Mouse (Mus musculus): ENCODE results near the gene Zranb3. TPM values are rescaled to one million over a fixed set of nuclear protein-coding genes. Genes with fewer than 3 reads are reported as not detected.

Zranb3 gene
- polyA plus RNA-seq, 1 experiment, result 11.4 TPM

- Histone ChIP-seq H3K27ac (ENCODE audit: insufficient read depth, low read depth, low read length) (no peak overlapping the region), H3K4me3 (ENCODE audit: insufficient read depth, low read length) (no peak overlapping the region), H3K4me1 (ENCODE audit: control insufficient read depth, insufficient read depth, low read length) (peaks cover 28% of the 10 kb centered on the region)
- TF ChIP-seq CTCF (IDR thresholded peaks at IDR 0.05; ENCODE audit: low read depth, low read length), result no peak
- TF ChIP-seq POLR2A (IDR thresholded peaks at IDR 0.05; ENCODE audit: borderline replicate concordance, low read depth, low read length), result no peak
These were observed 109.0 kb downstream of the Zranb3 start for GRCm38 (mm10) chr1:127993892-127994291.

GRCm38 (mm10) chr1:127989876-127990731 lies 112.7 kb downstream of the Zranb3 start:
- Histone ChIP-seq H3K4me3 (ENCODE audit: insufficient read depth, low read length) (no peak overlapping the region), H3K4me1 (ENCODE audit: control insufficient read depth, insufficient read depth, low read length) (peaks cover 24% of the 10 kb centered on the region), H3K27ac (ENCODE audit: insufficient read depth, low read depth, low read length) (no peak overlapping the region)
- TF ChIP-seq POLR2A (IDR thresholded peaks at IDR 0.05; ENCODE audit: borderline replicate concordance, low read depth, low read length) (no peak), CTCF (IDR thresholded peaks at IDR 0.05; ENCODE audit: low read depth, low read length) (no peak)

GRCm38 (mm10) chr1:127989387-127989786 lies 113.5 kb downstream of the Zranb3 start:
- TF ChIP-seq CTCF (IDR thresholded peaks at IDR 0.05; ENCODE audit: low read depth, low read length), result no peak
- TF ChIP-seq POLR2A (IDR thresholded peaks at IDR 0.05; ENCODE audit: borderline replicate concordance, low read depth, low read length), result no peak

GRCm38 (mm10) chr1:127988246-127988645 lies 114.6 kb downstream of the Zranb3 start:
- TF ChIP-seq CTCF (IDR thresholded peaks at IDR 0.05; ENCODE audit: low read depth, low read length) (no peak), POLR2A (IDR thresholded peaks at IDR 0.05; ENCODE audit: borderline replicate concordance, low read depth, low read length) (no peak)
- Histone ChIP-seq H3K4me3 (ENCODE audit: insufficient read depth, low read length) (no peak overlapping the region), H3K4me1 (ENCODE audit: control insufficient read depth, insufficient read depth, low read length) (peaks cover 30% of the 10 kb centered on the region), H3K27ac (ENCODE audit: insufficient read depth, low read depth, low read length) (no peak overlapping the region)

More at GRCm38 (mm10) chr1:127989387-127989786, 113.5 kb downstream of the Zranb3 start:
- H3K27ac ChIP-seq (ENCODE audit: insufficient read depth, low read depth, low read length), result no peak overlapping the region
- no peak overlapping the region for H3K4me3 ChIP-seq (ENCODE audit: insufficient read depth, low read length)
- peaks cover 24% of the 10 kb centered on the region for H3K4me1 ChIP-seq (ENCODE audit: control insufficient read depth, insufficient read depth, low read length)

- H3K27ac ChIP-seq (ENCODE audit: insufficient read depth, low read depth, low read length), result no peak overlapping the region
- H3K4me3 ChIP-seq (ENCODE audit: insufficient read depth, low read length), result no peak overlapping the region
- peaks cover 35% of the 10 kb centered on the region for H3K4me1 ChIP-seq (ENCODE audit: control insufficient read depth, insufficient read depth, low read length)
- no peak for TF ChIP-seq CTCF (IDR thresholded peaks at IDR 0.05; ENCODE audit: low read depth, low read length)
- TF ChIP-seq POLR2A (IDR thresholded peaks at IDR 0.05; ENCODE audit: borderline replicate concordance, low read depth, low read length), result no peak
These were observed 117.5 kb downstream of the Zranb3 start for GRCm38 (mm10) chr1:127985391-127985790.

GRCm38 (mm10) chr1:127983274-127983993 lies 119.4 kb downstream of the Zranb3 start:
- Histone ChIP-seq H3K27ac (ENCODE audit: insufficient read depth, low read depth, low read length) (no peak overlapping the region), H3K4me1 (ENCODE audit: control insufficient read depth, insufficient read depth, low read length) (peaks cover 38% of the 10 kb centered on the region), H3K4me3 (ENCODE audit: insufficient read depth, low read length) (no peak overlapping the region)
- TF ChIP-seq POLR2A (IDR thresholded peaks at IDR 0.05; ENCODE audit: borderline replicate concordance, low read depth, low read length), result no peak
- no peak for TF ChIP-seq CTCF (IDR thresholded peaks at IDR 0.05; ENCODE audit: low read depth, low read length)

GRCm38 (mm10) chr1:127982268-127982667 lies 120.6 kb downstream of the Zranb3 start:
- TF ChIP-seq CTCF (IDR thresholded peaks at IDR 0.05; ENCODE audit: low read depth, low read length) (no peak), POLR2A (IDR thresholded peaks at IDR 0.05; ENCODE audit: borderline replicate concordance, low read depth, low read length) (no peak)
- Histone ChIP-seq H3K4me3 (ENCODE audit: insufficient read depth, low read length) (no peak overlapping the region), H3K27ac (ENCODE audit: insufficient read depth, low read depth, low read length) (peak overlapping the region; percentile 91), H3K4me1 (ENCODE audit: control insufficient read depth, insufficient read depth, low read length) (peaks cover 48% of the 10 kb centered on the region)

- Histone ChIP-seq H3K4me1 (ENCODE audit: control insufficient read depth, insufficient read depth, low read length) (peaks cover 51% of the 10 kb centered on the region), H3K27ac (ENCODE audit: insufficient read depth, low read depth, low read length) (peak overlapping the region; percentile 91), H3K4me3 (ENCODE audit: insufficient read depth, low read length) (no peak overlapping the region)
- TF ChIP-seq POLR2A (IDR thresholded peaks at IDR 0.05; ENCODE audit: borderline replicate concordance, low read depth, low read length) (no peak), CTCF (IDR thresholded peaks at IDR 0.05; ENCODE audit: low read depth, low read length) (0 out of 2 replicates have a peak, but pooled peaks have one; percentile 10)
These were observed 121.8 kb downstream of the Zranb3 start for GRCm38 (mm10) chr1:127980911-127981559.

- peak overlapping the region; percentile 35 for H3K27ac ChIP-seq (ENCODE audit: insufficient read depth, low read depth, low read length)
- no peak overlapping the region for H3K4me3 ChIP-seq (ENCODE audit: insufficient read depth, low read length)
- TF ChIP-seq CTCF (IDR thresholded peaks at IDR 0.05; ENCODE audit: low read depth, low read length), result no peak
- H3K4me1 ChIP-seq (ENCODE audit: control insufficient read depth, insufficient read depth, low read length), result peaks cover 56% of the 10 kb centered on the region
These were observed 124.7 kb downstream of the Zranb3 start for GRCm38 (mm10) chr1:127978125-127978524.
